Mouse (Mus musculus) hindbrain, embryonic 14.5 days (tissue): Measurements from ENCODE around the gene Tmtc1. TPM values are rescaled to one million over a fixed set of nuclear protein-coding genes. Genes with fewer than 3 reads are reported as not detected.
A peak's percentile ranks its signal among the peaks of the same experiment; 100 is the strongest.

ENCODE experiments used
- ATAC-seq: fragments of 200-750 bp; cut with Nextera tagmentation; 2 replicates; pipeline ENCODE4 v1.8.0; 2017; ENCODE audit warnings: moderate number of reproducible peaks, mild to moderate bottlenecking, moderate TSS enrichment, moderate library complexity; ENCODE audit not compliant: low FRiP score
- DNase-seq: peaks from one replicate; pipeline ENCODE4 v3.0.0-alpha.2; 2015; ENCODE audit warnings: low spot score
- H3K27ac ChIP-seq: fragments of 300-500 bp; sonication (generic); 2 replicates; pipeline ENCODE4 v1.5.1; 2014; ENCODE audit warnings: mild to moderate bottlenecking, moderate library complexity
- H3K27me3 ChIP-seq: fragments of 300-500 bp; sonication (generic); 2 replicates; pipeline ENCODE4 v1.6.1; 2014; ENCODE audit warnings: mild to moderate bottlenecking, low read length, mixed read lengths; ENCODE audit not compliant: control insufficient read depth, insufficient read depth
- H3K36me3 ChIP-seq: fragments of 300-500 bp; sonication (generic); replicated peaks from 2 replicates; pipeline ENCODE4 v1.6.1; 2014; ENCODE audit not compliant: control insufficient read depth, insufficient read depth
- H3K4me1 ChIP-seq: fragments of 300-500 bp; sonication (generic); replicated peaks from 2 replicates; pipeline ENCODE4 v1.6.1; 2014; ENCODE audit warnings: antibody characterized with exemption, low read length, mixed read lengths; ENCODE audit not compliant: control insufficient read depth, insufficient read depth
- H3K4me2 ChIP-seq: fragments of 300-500 bp; sonication (generic); replicated peaks from 2 replicates; pipeline ENCODE4 v1.6.1; 2014; ENCODE audit warnings: mild to moderate bottlenecking, moderate library complexity
- H3K4me3 ChIP-seq: fragments of 300-500 bp; sonication (generic); replicated peaks from 2 replicates; pipeline ENCODE4 v1.5.1; 2014; ENCODE audit warnings: mild to moderate bottlenecking, low read length
- H3K9ac ChIP-seq: fragments of 300-500 bp; sonication (generic); 2 replicates; pipeline ENCODE4 v1.6.1; 2014
- H3K9me3 ChIP-seq: fragments of 300-500 bp; sonication (generic); 2 replicates; pipeline ENCODE4 v1.6.1; 2016; ENCODE audit warnings: low read length; ENCODE audit not compliant: control insufficient read depth
- WGBS: fragments of 180-500 bp; shearing (Covaris S2); extraction: QIAGEN DNeasy Blood & Tissue Kit; methylation state at CpG from one replicate; pipeline ENCODE4 v1.1.7; 2014; 5-methylcytosine and 5-hydroxymethylcytosine counted together
- polyA plus RNA-seq: library from polyadenylated mRNA; unstranded; fragments of >200 nt; fragmentation: Nextera tagmentation; extraction: Ambion mirVana; gene quantifications from 2 replicates; pipeline ENCODE4 v1.2.1, GENCODE M21; 2014

Tmtc1 gene
- polyA plus RNA-seq, 1 experiment from 2014 or later = 5.3 TPM

- Histone ChIP-seq H3K36me3 (no peaks in the 10 kb centered on the region), H3K4me3 (no peak overlapping the region), H3K27ac (peak overlapping the region; percentile 28; the same call in 1 of the 2 replicates), H3K9ac (no peak overlapping the region), H3K4me1 (peaks cover 32% of the 10 kb centered on the region), H3K27me3 (no peaks in the 10 kb centered on the region), H3K4me2 (no peak overlapping the region), H3K9me3 (no peaks in the 10 kb centered on the region)
- DNase-seq (no peak), ATAC-seq (no peak)
- 46% methylated on average over 4 of the region's 4 CpGs for WGBS
Observed at GRCm38 (mm10) chr6:148390630-148391276, 53.4 kb downstream of the Tmtc1 start.

GRCm38 (mm10) chr6:148387990-148388389, 56.2 kb downstream of the Tmtc1 start:
- ATAC-seq = no peak
- H3K4me1 ChIP-seq = peaks cover 29% of the 10 kb centered on the region
- H3K4me3 ChIP-seq = no peak overlapping the region
- H3K27me3 ChIP-seq = no peaks in the 10 kb centered on the region
- H3K36me3 ChIP-seq = no peaks in the 10 kb centered on the region
- no peaks in the 10 kb centered on the region for H3K9me3 ChIP-seq
- no peak for DNase-seq
- H3K4me2 ChIP-seq = no peak overlapping the region
- 71% methylated on average over 1 of the region's 1 CpGs for WGBS
- no peak overlapping the region for H3K27ac ChIP-seq
- no peak overlapping the region for H3K9ac ChIP-seq

- no peak for DNase-seq
- H3K27me3 ChIP-seq = no peaks in the 10 kb centered on the region
- no peaks in the 10 kb centered on the region for H3K4me1 ChIP-seq
- H3K4me2 ChIP-seq = no peak overlapping the region
- ATAC-seq = no peak
- H3K9ac ChIP-seq = no peak overlapping the region
- WGBS = 79% methylated on average over 6 of the region's 6 CpGs
- H3K4me3 ChIP-seq = no peak overlapping the region
- H3K36me3 ChIP-seq = no peaks in the 10 kb centered on the region
- H3K27ac ChIP-seq = no peak overlapping the region
- H3K9me3 ChIP-seq = no peaks in the 10 kb centered on the region
Observed at GRCm38 (mm10) chr6:148384111-148384895, 59.9 kb downstream of the Tmtc1 start.

- no peak overlapping the region for H3K4me3 ChIP-seq
- no peaks in the 10 kb centered on the region for H3K9me3 ChIP-seq
- no peak overlapping the region for H3K9ac ChIP-seq
- H3K27ac ChIP-seq = no peak overlapping the region
- no peak overlapping the region for H3K4me2 ChIP-seq
- no peaks in the 10 kb centered on the region for H3K4me1 ChIP-seq
- 51% methylated on average over 9 of the region's 9 CpGs for WGBS
- DNase-seq (no peak), ATAC-seq (no peak)
- H3K27me3 ChIP-seq = no peaks in the 10 kb centered on the region
- H3K36me3 ChIP-seq = no peaks in the 10 kb centered on the region
Observed at GRCm38 (mm10) chr6:148381163-148381782, 62.9 kb downstream of the Tmtc1 start.

GRCm38 (mm10) chr6:148375618-148376209, 68.5 kb downstream of the Tmtc1 start:
- H3K4me2 ChIP-seq = no peak overlapping the region
- H3K9ac ChIP-seq = no peak overlapping the region
- ATAC-seq = no peak
- no peak overlapping the region for H3K27ac ChIP-seq
- H3K4me1 ChIP-seq = no peaks in the 10 kb centered on the region
- no peaks in the 10 kb centered on the region for H3K9me3 ChIP-seq
- 45% methylated on average over 3 of the region's 3 CpGs for WGBS
- DNase-seq = no peak
- H3K27me3 ChIP-seq = no peaks in the 10 kb centered on the region
- H3K36me3 ChIP-seq = no peaks in the 10 kb centered on the region
- no peak overlapping the region for H3K4me3 ChIP-seq

GRCm38 (mm10) chr6:148375015-148375414, 69.2 kb downstream of the Tmtc1 start:
- no peak overlapping the region for H3K4me3 ChIP-seq
- DNase-seq (no peak), ATAC-seq (no peak)
- H3K4me2 ChIP-seq = no peak overlapping the region
- H3K9me3 ChIP-seq = no peaks in the 10 kb centered on the region
- WGBS = 79% methylated on average over 3 of the region's 3 CpGs
- no peak overlapping the region for H3K9ac ChIP-seq
- no peaks in the 10 kb centered on the region for H3K4me1 ChIP-seq
- H3K27me3 ChIP-seq = no peaks in the 10 kb centered on the region
- no peak overlapping the region for H3K27ac ChIP-seq
- no peaks in the 10 kb centered on the region for H3K36me3 ChIP-seq

- Histone ChIP-seq H3K9me3 (no peaks in the 10 kb centered on the region), H3K4me1 (no peaks in the 10 kb centered on the region), H3K27me3 (no peaks in the 10 kb centered on the region), H3K36me3 (no peaks in the 10 kb centered on the region), H3K4me3 (no peak overlapping the region), H3K9ac (no peak overlapping the region), H3K27ac (no peak overlapping the region), H3K4me2 (no peak overlapping the region)
- no peak for DNase-seq
- ATAC-seq = no peak
- 79% methylated on average over 2 of the region's 2 CpGs for WGBS
Observed at GRCm38 (mm10) chr6:148373444-148373843, 70.7 kb downstream of the Tmtc1 start.

- Histone ChIP-seq H3K4me2 (no peak overlapping the region), H3K36me3 (no peaks in the 10 kb centered on the region), H3K9ac (no peak overlapping the region), H3K27ac (no peak overlapping the region), H3K4me3 (no peak overlapping the region), H3K27me3 (no peaks in the 10 kb centered on the region), H3K9me3 (no peaks in the 10 kb centered on the region), H3K4me1 (no peaks in the 10 kb centered on the region)
- ATAC-seq (no peak), DNase-seq (no peak)
Observed at GRCm38 (mm10) chr6:148371223-148371622, 73.0 kb downstream of the Tmtc1 start.

- WGBS = 24% methylated on average over 4 of the region's 4 CpGs
- H3K4me3 ChIP-seq = no peak overlapping the region
- no peaks in the 10 kb centered on the region for H3K27me3 ChIP-seq
- DNase-seq (no peak), ATAC-seq (no peak)
- H3K27ac ChIP-seq = 0 out of 2 replicates have a peak overlapping the region, but pooled peaks have one; percentile 33
- no peak overlapping the region for H3K4me2 ChIP-seq
- H3K36me3 ChIP-seq = no peaks in the 10 kb centered on the region
- H3K9ac ChIP-seq = no peak overlapping the region
- 0 out of 2 replicates have a peak, but pooled peaks cover 3% of the 10 kb centered on the region for H3K4me1 ChIP-seq
- H3K9me3 ChIP-seq = no peaks in the 10 kb centered on the region
Observed at GRCm38 (mm10) chr6:148367094-148367539, 77.1 kb downstream of the Tmtc1 start.
